Mouse (Mus musculus): ENCODE data around the gene Ntsr2. TPM values are rescaled to one million over a fixed set of nuclear protein-coding genes. Genes with fewer than 3 reads are reported as not detected.

The Ntsr2 gene
- not detected in 2 replicates for polyA plus RNA-seq (2014; fragmentation: Nextera tagmentation; extraction: Ambion mirVana)

DNA sequence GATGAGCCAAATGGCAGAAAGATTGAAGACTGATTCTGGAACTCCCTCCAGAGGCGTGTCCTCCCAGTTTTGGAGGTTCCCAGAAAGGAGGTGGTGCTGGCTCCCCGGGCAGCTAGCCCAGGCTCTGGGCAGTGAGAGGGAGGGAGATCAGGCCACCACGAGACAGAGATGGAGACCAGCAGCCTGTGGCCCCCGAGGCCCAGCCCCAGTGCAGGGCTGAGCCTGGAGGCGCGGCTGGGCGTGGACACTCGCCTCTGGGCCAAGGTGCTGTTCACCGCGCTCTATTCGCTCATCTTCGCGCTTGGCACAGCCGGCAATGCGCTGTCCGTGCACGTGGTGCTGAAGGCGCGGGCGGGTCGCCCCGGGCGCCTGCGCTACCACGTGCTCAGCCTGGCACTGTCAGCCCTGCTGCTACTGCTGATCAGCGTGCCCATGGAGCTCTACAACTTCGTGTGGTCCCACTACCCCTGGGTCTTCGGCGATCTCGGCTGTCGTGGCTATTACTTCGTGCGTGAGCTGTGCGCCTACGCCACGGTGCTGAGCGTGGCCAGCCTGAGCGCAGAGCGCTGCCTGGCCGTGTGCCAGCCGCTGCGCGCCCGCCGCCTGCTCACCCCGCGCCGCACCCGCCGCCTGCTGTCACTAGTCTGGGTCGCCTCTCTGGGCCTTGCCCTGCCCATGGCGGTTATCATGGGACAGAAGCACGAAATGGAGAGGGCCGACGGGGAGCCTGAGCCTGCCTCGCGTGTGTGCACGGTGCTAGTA is at the start of gene Ntsr2:
Gene Ntsr2 (plus strand): TSS at position 51 of the 762 bp plus-strand sequence.
- Histone ChIP-seq H3K9ac (ENCODE audit: low read length) (no peak within 1 kb of the TSS), H3K27me3 (ENCODE audit: control insufficient read depth, insufficient read depth, low read length) (peaks cover 23% of the 10 kb centered on the region)

DNA sequence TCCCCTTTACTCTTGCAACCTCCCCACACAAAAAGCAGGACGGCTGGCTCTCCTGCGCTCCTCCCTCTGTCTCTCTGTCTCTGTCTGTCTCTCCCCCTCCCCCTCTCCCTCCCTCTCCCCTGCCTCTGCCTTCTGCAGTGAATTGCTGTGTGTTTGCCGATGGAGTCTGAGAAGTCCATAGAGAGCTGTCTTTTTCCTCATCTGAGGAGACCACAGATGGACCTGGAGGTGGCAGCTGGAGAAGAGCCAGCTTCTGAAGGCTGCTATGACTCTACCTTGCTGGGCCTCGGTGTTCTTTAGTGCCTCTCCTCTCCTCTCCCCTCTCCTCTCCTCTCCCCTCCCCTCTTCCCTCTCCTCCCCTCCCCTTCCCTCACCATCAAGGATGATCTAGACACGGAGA is 47.6 kb upstream of the Ntsr2 start:
- 72% methylated on average over 5 of the region's 5 CpGs for WGBS
- Histone ChIP-seq H3K9ac (ENCODE audit: low read length) (no peak overlapping the region), H3K4me2 (ENCODE audit: low read depth, low read length, severe bottlenecking) (no peak overlapping the region), H3K9me3 (ENCODE audit: control insufficient read depth, low read length) (no peaks in the 10 kb centered on the region), H3K4me1 (replicated peaks; ENCODE audit: control insufficient read depth, insufficient read depth, low read length) (no peaks in the 10 kb centered on the region), H3K4me3 (ENCODE audit: low read depth, low read length) (no peak overlapping the region), H3K36me3 (ENCODE audit: control insufficient read depth, insufficient read depth, low read length) (no peaks in the 10 kb centered on the region), H3K27me3 (ENCODE audit: control insufficient read depth, insufficient read depth, low read length) (no peaks in the 10 kb centered on the region), H3K27ac (ENCODE audit: low read depth, low read length) (no peak overlapping the region)
- ATAC-seq (replicated peaks; ENCODE audit: low FRiP score): no peak
- no peak for DNase-seq (ENCODE audit: low spot score)

More for the DNA sequence above, at the start of gene Ntsr2:
- peaks cover 4% of the 10 kb centered on the region; the same call in 1 of the 2 replicates for H3K4me1 ChIP-seq (replicated peaks; ENCODE audit: control insufficient read depth, insufficient read depth, low read length)
- 0 out of 2 replicates have a peak within 1 kb of the TSS, but pooled peaks have one; percentile 11 for H3K4me3 ChIP-seq (ENCODE audit: low read depth, low read length)
- peak within 1 kb of the TSS; percentile 34 for H3K4me2 ChIP-seq (ENCODE audit: low read depth, low read length, severe bottlenecking)
- no peaks in the 10 kb centered on the region for H3K36me3 ChIP-seq (ENCODE audit: control insufficient read depth, insufficient read depth, low read length)
- H3K9me3 ChIP-seq (ENCODE audit: control insufficient read depth, low read length): no peaks in the 10 kb centered on the region
- ATAC-seq (replicated peaks; ENCODE audit: low FRiP score) (peak; percentile 64), DNase-seq (ENCODE audit: low spot score) (peak; percentile 84)
- 8% methylated on average over 58 of the region's 58 CpGs for WGBS
- no peak within 1 kb of the TSS for H3K27ac ChIP-seq (ENCODE audit: low read depth, low read length)

DNA sequence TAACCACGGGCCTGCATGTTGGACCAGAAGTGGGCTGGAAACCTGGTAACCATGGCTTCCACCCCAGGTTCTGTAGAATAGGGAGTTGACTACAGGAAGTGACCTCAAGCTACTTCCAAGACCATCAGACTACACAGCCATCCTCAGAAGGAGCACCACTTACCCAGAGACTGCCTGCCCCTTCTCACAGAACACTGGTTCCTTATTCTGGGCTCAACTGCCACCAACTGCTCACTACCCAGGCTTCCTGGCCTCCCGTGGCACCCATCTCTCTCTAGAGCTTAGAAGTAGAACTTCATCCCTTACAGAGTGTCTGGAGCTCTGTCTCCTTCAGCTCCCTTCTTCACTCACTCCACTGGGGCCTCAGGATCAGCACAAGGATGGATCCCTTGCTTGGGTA is 42.2 kb upstream of the Ntsr2 start, which contains the start of gene Lpin1:
Gene Lpin1 (minus strand): TSS at position 31 of the 400 bp plus-strand sequence.
- no peak for ATAC-seq (replicated peaks; ENCODE audit: low FRiP score)
- Histone ChIP-seq H3K4me3 (ENCODE audit: low read depth, low read length) (no peak within 1 kb of the TSS), H3K36me3 (ENCODE audit: control insufficient read depth, insufficient read depth, low read length) (no peaks in the 10 kb centered on the region), H3K27ac (ENCODE audit: low read depth, low read length) (no peak within 1 kb of the TSS), H3K4me1 (replicated peaks; ENCODE audit: control insufficient read depth, insufficient read depth, low read length) (no peaks in the 10 kb centered on the region), H3K4me2 (ENCODE audit: low read depth, low read length, severe bottlenecking) (no peak within 1 kb of the TSS), H3K9me3 (ENCODE audit: control insufficient read depth, low read length) (no peaks in the 10 kb centered on the region), H3K9ac (ENCODE audit: low read length) (no peak within 1 kb of the TSS), H3K27me3 (ENCODE audit: control insufficient read depth, insufficient read depth, low read length) (no peaks in the 10 kb centered on the region)
- no peak for DNase-seq (ENCODE audit: low spot score)
- WGBS: 92% methylated on average over 2 of the region's 2 CpGs

DNA sequence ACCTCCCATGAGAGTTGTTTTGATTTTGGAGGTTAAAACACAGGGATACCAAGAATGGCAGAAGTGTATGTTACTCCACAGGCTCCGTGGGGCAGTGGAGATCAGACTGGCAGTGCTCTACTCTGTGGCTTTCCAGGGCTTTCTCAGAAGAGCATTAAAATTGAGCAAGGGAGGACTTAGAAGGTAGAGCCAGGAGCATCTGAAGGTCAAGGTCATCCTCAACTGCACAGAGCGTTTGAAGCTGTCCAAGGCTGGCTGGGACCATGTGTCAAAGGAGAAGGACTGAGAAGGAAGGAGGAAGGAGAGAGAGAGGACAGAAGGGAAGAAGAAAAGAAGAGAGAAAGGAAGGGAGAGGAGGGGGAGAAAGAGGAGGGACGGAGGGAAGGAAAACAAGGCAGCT is 38.6 kb upstream of the Ntsr2 start:
- 75% methylated on average over 3 of the region's 3 CpGs for WGBS
- H3K4me3 ChIP-seq (ENCODE audit: low read depth, low read length): no peak overlapping the region

DNA sequence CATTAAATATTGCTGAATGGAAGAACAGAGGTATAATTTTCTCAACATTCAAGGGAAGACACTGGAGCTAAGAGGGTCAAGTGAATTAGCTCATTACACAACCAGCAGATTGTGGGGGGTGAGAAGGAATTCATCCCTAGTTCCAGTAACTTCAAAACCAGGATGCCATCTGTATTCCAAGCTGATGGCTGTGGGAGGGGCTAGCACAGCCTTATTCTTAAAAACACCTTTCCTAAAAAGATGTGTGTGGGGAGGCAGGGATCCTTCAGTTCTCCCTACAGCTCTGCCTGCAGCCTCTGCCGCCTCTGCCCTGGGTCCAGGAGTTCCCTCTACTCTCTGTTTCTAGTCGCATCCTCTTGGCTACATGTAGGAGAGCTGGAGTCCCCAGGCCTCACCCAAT is 37.4 kb upstream of the Ntsr2 start:
- WGBS: 83% methylated on average over 2 of the region's 2 CpGs
- H3K27ac ChIP-seq (ENCODE audit: low read depth, low read length): no peak overlapping the region

More for the DNA sequence above, 38.6 kb upstream of the Ntsr2 start:
- Histone ChIP-seq H3K36me3 (ENCODE audit: control insufficient read depth, insufficient read depth, low read length) (no peaks in the 10 kb centered on the region), H3K27ac (ENCODE audit: low read depth, low read length) (no peak overlapping the region), H3K9ac (ENCODE audit: low read length) (no peak overlapping the region), H3K4me2 (ENCODE audit: low read depth, low read length, severe bottlenecking) (no peak overlapping the region), H3K9me3 (ENCODE audit: control insufficient read depth, low read length) (no peaks in the 10 kb centered on the region), H3K4me1 (replicated peaks; ENCODE audit: control insufficient read depth, insufficient read depth, low read length) (0 out of 2 replicates have a peak, but pooled peaks cover 4% of the 10 kb centered on the region), H3K27me3 (ENCODE audit: control insufficient read depth, insufficient read depth, low read length) (no peaks in the 10 kb centered on the region)
- DNase-seq (ENCODE audit: low spot score) (no peak), ATAC-seq (replicated peaks; ENCODE audit: low FRiP score) (no peak)

DNA sequence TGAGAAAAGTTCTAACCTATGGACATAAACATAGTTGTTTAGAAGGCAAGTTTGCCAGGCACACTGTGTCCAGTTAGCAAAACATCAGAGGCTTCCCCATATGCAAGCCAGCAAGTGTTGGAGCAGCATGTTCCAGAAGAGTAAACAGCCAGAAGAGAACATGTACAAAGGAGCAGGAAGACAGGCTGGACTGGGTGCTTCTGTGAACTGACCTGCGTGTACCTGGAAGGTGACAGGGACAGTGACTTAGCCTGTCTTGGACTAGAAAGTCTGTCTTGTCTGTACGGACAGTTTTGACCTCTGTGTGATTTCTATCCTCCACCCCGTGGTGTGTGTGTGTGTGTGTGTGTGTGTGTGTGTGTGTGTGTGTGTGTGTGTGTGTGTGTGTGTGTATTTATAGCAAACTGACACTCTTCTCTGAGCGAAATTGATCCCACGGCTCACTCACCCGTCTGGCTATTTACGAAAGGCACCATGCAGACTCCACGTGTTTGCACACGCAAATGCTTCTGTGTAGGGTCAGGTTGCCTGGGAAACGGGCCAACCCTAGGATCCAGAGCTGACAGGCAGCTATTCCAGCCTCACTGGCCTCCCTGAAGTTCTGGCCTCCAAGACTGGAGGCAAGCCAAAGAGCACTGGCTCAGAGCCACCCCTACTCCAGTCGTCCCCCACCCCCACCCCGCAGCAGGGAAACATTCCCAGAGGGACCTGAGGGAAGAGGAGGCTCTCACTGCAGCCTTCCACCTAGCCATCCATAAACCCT is 34.5 kb upstream of the Ntsr2 start:
- Histone ChIP-seq H3K9me3 (ENCODE audit: control insufficient read depth, low read length) (no peaks in the 10 kb centered on the region), H3K9ac (ENCODE audit: low read length) (no peak overlapping the region), H3K4me2 (ENCODE audit: low read depth, low read length, severe bottlenecking) (no peak overlapping the region), H3K36me3 (ENCODE audit: control insufficient read depth, insufficient read depth, low read length) (no peaks in the 10 kb centered on the region), H3K4me3 (ENCODE audit: low read depth, low read length) (no peak overlapping the region), H3K27me3 (ENCODE audit: control insufficient read depth, insufficient read depth, low read length) (no peaks in the 10 kb centered on the region), H3K27ac (ENCODE audit: low read depth, low read length) (no peak overlapping the region), H3K4me1 (replicated peaks; ENCODE audit: control insufficient read depth, insufficient read depth, low read length) (0 out of 2 replicates have a peak, but pooled peaks cover 4% of the 10 kb centered on the region)
- peak; percentile 64 for DNase-seq (ENCODE audit: low spot score)
- WGBS: 37% methylated on average over 12 of the region's 12 CpGs
- peak; percentile 74; the same call in 1 of the 2 replicates for ATAC-seq (replicated peaks; ENCODE audit: low FRiP score)

More for the DNA sequence above, 37.4 kb upstream of the Ntsr2 start:
- no peak overlapping the region for H3K4me2 ChIP-seq (ENCODE audit: low read depth, low read length, severe bottlenecking)
- no peak for DNase-seq (ENCODE audit: low spot score)
- no peak overlapping the region for H3K9ac ChIP-seq (ENCODE audit: low read length)
- no peak for ATAC-seq (replicated peaks; ENCODE audit: low FRiP score)
- H3K4me1 ChIP-seq (replicated peaks; ENCODE audit: control insufficient read depth, insufficient read depth, low read length): 0 out of 2 replicates have a peak, but pooled peaks cover 4% of the 10 kb centered on the region
- H3K27me3 ChIP-seq (ENCODE audit: control insufficient read depth, insufficient read depth, low read length): no peaks in the 10 kb centered on the region
- no peaks in the 10 kb centered on the region for H3K9me3 ChIP-seq (ENCODE audit: control insufficient read depth, low read length)
- H3K36me3 ChIP-seq (ENCODE audit: control insufficient read depth, insufficient read depth, low read length): no peaks in the 10 kb centered on the region
- H3K4me3 ChIP-seq (ENCODE audit: low read depth, low read length): no peak overlapping the region

DNA sequence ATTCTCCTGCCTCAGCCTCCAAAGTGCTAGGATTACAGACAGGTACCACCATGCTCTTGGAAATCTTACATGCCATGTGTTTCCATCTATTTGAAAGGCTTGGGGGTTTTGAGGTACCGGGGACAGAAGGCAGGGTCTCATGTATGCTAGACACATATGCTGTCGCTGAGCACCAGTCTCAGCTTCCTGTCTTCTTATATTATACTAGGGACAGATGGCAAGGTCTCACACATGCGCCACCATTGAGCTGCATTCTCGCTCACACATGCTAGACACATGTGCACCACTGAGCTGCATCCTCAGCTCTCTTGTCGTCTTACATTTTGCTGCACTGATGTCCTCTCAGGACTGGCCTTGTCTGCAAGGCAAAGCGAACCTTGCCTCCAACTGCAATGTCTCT is 33.7 kb upstream of the Ntsr2 start:
- WGBS: 89% methylated on average over 6 of the region's 6 CpGs
- H3K27ac ChIP-seq (ENCODE audit: low read depth, low read length): no peak overlapping the region

DNA sequence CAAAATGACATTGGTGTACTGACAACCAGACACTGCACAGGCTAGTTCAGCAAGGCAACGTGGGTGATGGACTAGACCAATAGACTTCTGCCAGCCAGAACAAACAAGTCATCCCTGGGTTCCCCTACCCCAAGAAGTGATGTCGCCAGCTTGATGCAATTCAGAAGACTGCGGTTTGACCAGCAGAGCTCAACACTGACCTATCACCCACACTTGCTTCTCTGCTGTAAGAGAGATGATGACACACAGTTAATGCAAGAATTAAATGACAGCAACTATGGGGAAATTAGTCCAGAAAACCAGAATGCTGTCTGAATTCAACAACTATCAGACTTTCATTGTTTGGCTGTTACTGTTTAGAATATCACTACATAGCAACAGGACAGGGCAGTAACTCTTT is 33.0 kb upstream of the Ntsr2 start:
- ATAC-seq (replicated peaks; ENCODE audit: low FRiP score): no peak
- no peaks in the 10 kb centered on the region for H3K36me3 ChIP-seq (ENCODE audit: control insufficient read depth, insufficient read depth, low read length)
- H3K9ac ChIP-seq (ENCODE audit: low read length): no peak overlapping the region
- 0 out of 2 replicates have a peak, but pooled peaks cover 4% of the 10 kb centered on the region for H3K4me1 ChIP-seq (replicated peaks; ENCODE audit: control insufficient read depth, insufficient read depth, low read length)
- no peak overlapping the region for H3K4me2 ChIP-seq (ENCODE audit: low read depth, low read length, severe bottlenecking)
- no peak for DNase-seq (ENCODE audit: low spot score)
- H3K4me3 ChIP-seq (ENCODE audit: low read depth, low read length): no peak overlapping the region
- no peaks in the 10 kb centered on the region for H3K9me3 ChIP-seq (ENCODE audit: control insufficient read depth, low read length)
- 80% methylated on average over 3 of the region's 3 CpGs for WGBS
- no peaks in the 10 kb centered on the region for H3K27me3 ChIP-seq (ENCODE audit: control insufficient read depth, insufficient read depth, low read length)
- H3K27ac ChIP-seq (ENCODE audit: low read depth, low read length): no peak overlapping the region

More for the DNA sequence above, 33.7 kb upstream of the Ntsr2 start:
- H3K9me3 ChIP-seq (ENCODE audit: control insufficient read depth, low read length): no peaks in the 10 kb centered on the region
- no peak overlapping the region for H3K4me3 ChIP-seq (ENCODE audit: low read depth, low read length)
- H3K9ac ChIP-seq (ENCODE audit: low read length): no peak overlapping the region
- no peaks in the 10 kb centered on the region for H3K36me3 ChIP-seq (ENCODE audit: control insufficient read depth, insufficient read depth, low read length)
- H3K4me2 ChIP-seq (ENCODE audit: low read depth, low read length, severe bottlenecking): no peak overlapping the region
- DNase-seq (ENCODE audit: low spot score) (no peak), ATAC-seq (replicated peaks; ENCODE audit: low FRiP score) (no peak)
- H3K4me1 ChIP-seq (replicated peaks; ENCODE audit: control insufficient read depth, insufficient read depth, low read length): 0 out of 2 replicates have a peak, but pooled peaks cover 4% of the 10 kb centered on the region
- no peaks in the 10 kb centered on the region for H3K27me3 ChIP-seq (ENCODE audit: control insufficient read depth, insufficient read depth, low read length)
